Mouse (Mus musculus) lung, embryonic 16.5 days (tissue): ENCODE results near the gene S100a5. TPM values are rescaled to one million over a fixed set of nuclear protein-coding genes. Genes with fewer than 3 reads are reported as not detected.
A peak's percentile ranks its signal among the peaks of the same experiment; 100 is the strongest.

Experiments used
- ATAC-seq: fragments of 200-750 bp; cut with Nextera tagmentation; 2 replicates; pipeline ENCODE4 v1.8.0; 2017; ENCODE audit warnings: low read depth, mild to moderate bottlenecking, moderate library complexity
- H3K27ac ChIP-seq: fragments of 300-500 bp; sonication (generic); 2 replicates; pipeline ENCODE4 v1.5.1; 2014; ENCODE audit warnings: mild to moderate bottlenecking, control low read depth, low read length
- H3K27me3 ChIP-seq: fragments of 300-500 bp; sonication (generic); 2 replicates; pipeline ENCODE4 v1.6.1; 2014; ENCODE audit warnings: low read depth, low read length, mixed read lengths; ENCODE audit not compliant: control insufficient read depth, insufficient read depth
- H3K36me3 ChIP-seq: fragments of 300-500 bp; sonication (generic); 2 replicates; pipeline ENCODE4 v1.6.1; 2014; ENCODE audit warnings: low read length; ENCODE audit not compliant: control insufficient read depth, insufficient read depth
- H3K4me1 ChIP-seq: fragments of 300-500 bp; sonication (generic); replicated peaks from 2 replicates; pipeline ENCODE4 v1.6.1; 2014; ENCODE audit warnings: low read length, mixed read lengths; ENCODE audit not compliant: control insufficient read depth, insufficient read depth
- H3K4me2 ChIP-seq: fragments of 300-500 bp; sonication (generic); 2 replicates; pipeline ENCODE4 v1.6.1; 2014; ENCODE audit warnings: low read depth, low read length, control low read depth
- H3K4me3 ChIP-seq: fragments of 300-500 bp; sonication (generic); 2 replicates; pipeline ENCODE4 v1.5.1; 2014; ENCODE audit warnings: mild to moderate bottlenecking, low read length, control low read depth
- H3K9ac ChIP-seq: fragments of 300-500 bp; sonication (generic); 2 replicates; pipeline ENCODE4 v1.6.1; 2014; ENCODE audit warnings: low read length, control low read depth
- H3K9me3 ChIP-seq: fragments of 300-500 bp; sonication (generic); 2 replicates; pipeline ENCODE4 v1.6.1; 2016; ENCODE audit warnings: low read length; ENCODE audit not compliant: control insufficient read depth
- WGBS: fragments of 180-500 bp; shearing (Covaris S2); extraction: QIAGEN DNeasy Blood & Tissue Kit; methylation state at CpG from one replicate; pipeline ENCODE4 v1.1.7; 2014; 5-methylcytosine and 5-hydroxymethylcytosine counted together
- polyA plus RNA-seq: library from polyadenylated mRNA; unstranded; fragments of >200 nt; fragmentation: Nextera tagmentation; extraction: Ambion mirVana; gene quantifications from 2 replicates; pipeline ENCODE4 v1.2.1, GENCODE M21; 2015

Gene S100a5
- polyA plus RNA-seq = not detected in 2 replicates

DNA sequence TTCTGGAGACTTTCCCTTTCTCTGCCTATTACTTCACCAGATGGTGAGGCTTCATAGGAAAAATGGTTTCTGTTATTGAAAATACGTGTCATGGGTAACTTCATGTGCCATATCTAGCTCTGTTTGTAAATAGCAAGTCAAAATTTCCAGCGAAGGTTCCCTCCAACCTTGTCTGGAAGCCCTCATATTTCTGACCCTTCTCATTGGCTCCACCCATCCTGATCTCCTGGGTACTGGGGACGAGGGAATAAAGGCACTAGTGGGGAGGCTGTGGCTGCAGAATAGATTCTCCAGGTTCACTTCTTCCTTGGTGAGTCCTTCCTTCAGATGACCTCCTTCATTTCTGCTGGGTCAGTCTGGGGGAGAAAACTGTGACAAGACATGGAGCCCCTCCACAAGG, at the start of gene S100a5:
TSS of gene S100a5 (plus strand) at position 301 of the 400 bp plus-strand sequence.
- Histone ChIP-seq H3K4me3 (no peak within 1 kb of the TSS), H3K4me2 (no peak within 1 kb of the TSS), H3K36me3 (no peaks in the 10 kb centered on the region), H3K4me1 (peaks cover 30% of the 10 kb centered on the region), H3K27me3 (no peaks in the 10 kb centered on the region), H3K9ac (no peak within 1 kb of the TSS), H3K27ac (no peak within 1 kb of the TSS), H3K9me3 (no peaks in the 10 kb centered on the region)
- ATAC-seq = no peak
- WGBS = 47% methylated on average over 3 of the region's 3 CpGs

DNA sequence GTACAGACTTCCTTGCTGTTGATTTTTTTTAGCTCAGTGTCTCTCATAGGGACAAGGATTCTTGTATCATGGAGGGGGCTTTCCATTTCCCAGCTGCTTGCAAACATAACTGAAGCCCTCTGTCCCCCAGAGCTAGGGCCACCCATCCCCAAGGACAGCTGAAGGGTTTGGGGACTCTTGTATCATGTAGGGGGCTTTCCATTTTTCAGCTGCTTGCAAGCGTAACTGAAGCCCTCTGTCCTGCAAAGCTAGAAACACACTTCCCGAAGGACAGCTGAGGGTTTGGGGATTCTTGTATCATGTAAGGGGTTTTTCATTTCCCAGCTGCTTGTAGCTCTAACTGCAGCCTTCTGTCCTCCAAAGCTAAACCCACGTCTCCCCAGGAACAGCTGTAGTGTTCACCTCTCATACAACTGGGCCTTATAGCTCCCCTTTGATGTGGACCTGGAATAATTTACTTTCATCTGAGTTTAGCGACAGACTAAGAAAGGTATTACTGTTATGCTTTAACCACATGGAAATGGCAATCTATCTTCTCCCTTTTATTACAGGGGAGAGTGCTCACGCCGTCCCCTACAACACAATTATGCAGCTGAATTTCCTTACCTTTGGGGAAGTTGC, 48.2 kb upstream of the S100a5 start, which contains the start of gene S100a3:
TSS of gene S100a3 (plus strand) at position 571 of the 621 bp plus-strand sequence.
- Histone ChIP-seq H3K27me3 (no peaks in the 10 kb centered on the region), H3K27ac (no peak within 1 kb of the TSS), H3K36me3 (no peaks in the 10 kb centered on the region), H3K4me1 (no peaks in the 10 kb centered on the region), H3K9ac (no peak within 1 kb of the TSS), H3K9me3 (no peaks in the 10 kb centered on the region), H3K4me2 (no peak within 1 kb of the TSS), H3K4me3 (no peak within 1 kb of the TSS)
- ATAC-seq = no peak
- WGBS = 82% methylated on average over 6 of the region's 6 CpGs

DNA sequence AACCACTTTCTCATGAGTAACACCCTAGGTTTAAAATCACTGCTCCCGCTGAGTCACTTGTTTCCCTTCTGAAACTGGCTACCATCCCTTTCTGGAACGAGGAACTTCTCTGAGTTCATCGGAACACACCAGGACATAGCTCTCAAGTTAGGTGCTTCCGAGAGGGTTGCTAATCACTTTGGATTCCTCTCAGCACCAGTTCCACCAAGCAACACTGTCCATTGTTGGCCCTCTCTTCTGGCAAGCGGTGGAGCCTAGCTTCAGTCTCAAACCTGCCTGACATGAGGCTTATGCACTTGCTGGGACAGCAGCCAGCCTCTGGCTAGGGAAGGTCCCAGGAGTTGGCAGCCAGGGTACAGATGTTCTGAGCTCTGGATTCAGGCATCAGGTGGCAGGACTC, 33.6 kb upstream of the S100a5 start:
- 85% methylated on average over 5 of the region's 5 CpGs for WGBS
- H3K4me3 ChIP-seq = no peak overlapping the region
- no peaks in the 10 kb centered on the region for H3K9me3 ChIP-seq
- no peak overlapping the region for H3K4me2 ChIP-seq
- H3K27ac ChIP-seq = no peak overlapping the region
- no peaks in the 10 kb centered on the region for H3K27me3 ChIP-seq
- no peaks in the 10 kb centered on the region for H3K4me1 ChIP-seq
- no peak overlapping the region for H3K9ac ChIP-seq
- no peak for ATAC-seq
- no peaks in the 10 kb centered on the region for H3K36me3 ChIP-seq

DNA sequence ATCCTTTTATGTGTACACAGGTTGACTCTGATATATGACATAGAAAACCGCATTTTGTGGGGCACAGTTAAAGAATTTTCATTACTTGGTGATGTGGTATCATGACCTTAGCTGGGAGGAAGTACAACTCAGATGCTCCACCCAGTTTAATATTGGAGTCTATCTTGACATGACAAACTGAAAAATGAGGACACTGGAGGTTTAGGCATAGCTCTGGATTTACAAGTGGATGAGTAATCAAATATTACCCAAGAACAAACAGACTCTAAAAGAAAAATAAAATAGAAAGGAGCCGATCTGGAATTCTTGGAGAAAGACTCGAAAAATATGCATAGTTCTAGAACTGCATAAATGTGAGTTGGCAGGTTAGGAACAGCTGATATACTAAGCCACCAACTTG, 33.0 kb upstream of the S100a5 start:
- no peak for ATAC-seq
- no peaks in the 10 kb centered on the region for H3K27me3 ChIP-seq
- 53% methylated on average over 3 of the region's 3 CpGs for WGBS
- H3K4me3 ChIP-seq = no peak overlapping the region
- no peaks in the 10 kb centered on the region for H3K9me3 ChIP-seq
- H3K9ac ChIP-seq = no peak overlapping the region
- H3K36me3 ChIP-seq = no peaks in the 10 kb centered on the region
- H3K27ac ChIP-seq = no peak overlapping the region
- no peak overlapping the region for H3K4me2 ChIP-seq
- no peaks in the 10 kb centered on the region for H3K4me1 ChIP-seq

DNA sequence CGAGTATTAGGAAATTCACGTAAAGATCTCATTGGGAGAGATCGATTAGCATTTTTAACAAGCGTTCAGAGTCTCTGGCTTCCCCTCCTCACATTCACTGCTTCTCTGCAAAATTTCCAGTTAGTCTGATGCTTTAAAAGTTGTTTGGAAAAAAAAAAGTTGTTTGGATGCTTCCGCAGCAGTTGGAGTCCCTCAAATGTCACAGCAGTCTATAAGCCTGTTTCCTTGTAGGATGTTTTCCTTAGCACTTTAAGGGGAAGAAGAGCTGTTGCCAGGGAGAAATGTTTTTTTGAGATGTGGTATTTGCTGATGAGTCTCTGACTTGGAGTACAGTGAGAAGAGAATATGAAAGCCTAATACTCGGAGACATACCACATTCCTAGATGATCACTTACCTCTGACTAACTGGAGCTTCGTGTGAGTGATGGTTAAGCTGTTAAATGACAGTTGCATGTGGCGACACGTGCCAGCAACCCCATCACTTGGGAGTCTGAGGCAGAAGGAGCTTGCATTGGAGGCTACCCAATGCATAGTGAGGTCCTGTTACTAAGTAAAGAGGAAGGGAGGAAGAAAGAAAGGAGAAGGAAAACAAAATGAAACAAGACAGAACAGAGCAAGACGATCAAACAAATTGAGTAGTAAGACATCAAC, 31.8 kb upstream of the S100a5 start:
- Histone ChIP-seq H3K9me3 (no peaks in the 10 kb centered on the region), H3K9ac (no peak overlapping the region), H3K27me3 (no peaks in the 10 kb centered on the region), H3K36me3 (no peaks in the 10 kb centered on the region), H3K27ac (no peak overlapping the region), H3K4me1 (no peaks in the 10 kb centered on the region), H3K4me3 (no peak overlapping the region), H3K4me2 (no peak overlapping the region)
- peak; percentile 23; the same call in 1 of the 2 replicates for ATAC-seq
- WGBS = 62% methylated on average over 10 of the region's 10 CpGs

DNA sequence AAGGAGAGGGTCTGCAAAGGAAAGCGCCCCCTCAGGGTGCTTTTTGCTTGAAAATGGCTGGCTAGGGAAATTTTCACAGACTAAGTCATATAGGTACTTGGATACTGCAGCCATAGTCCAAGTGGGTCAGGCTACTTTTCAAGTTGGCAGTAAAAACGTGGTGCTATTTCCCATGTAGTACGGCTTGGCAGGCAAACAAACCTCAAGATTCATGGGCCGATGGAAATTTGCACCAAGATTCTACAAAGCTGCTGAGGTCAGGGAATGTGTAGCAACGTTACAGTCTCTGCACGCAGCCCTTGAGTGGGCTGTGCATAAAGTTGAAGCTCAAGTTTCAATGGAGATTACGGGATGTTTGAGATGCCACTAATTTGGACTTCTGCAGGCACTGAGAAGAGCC, 28.9 kb upstream of the S100a5 start:
- Histone ChIP-seq H3K4me2 (no peak overlapping the region), H3K36me3 (no peaks in the 10 kb centered on the region), H3K9me3 (no peaks in the 10 kb centered on the region), H3K27ac (no peak overlapping the region), H3K4me3 (no peak overlapping the region), H3K4me1 (no peaks in the 10 kb centered on the region; the same call in 1 of the 2 replicates), H3K27me3 (no peaks in the 10 kb centered on the region), H3K9ac (no peak overlapping the region)
- no peak for ATAC-seq
- 38% methylated on average over 7 of the region's 7 CpGs for WGBS

DNA sequence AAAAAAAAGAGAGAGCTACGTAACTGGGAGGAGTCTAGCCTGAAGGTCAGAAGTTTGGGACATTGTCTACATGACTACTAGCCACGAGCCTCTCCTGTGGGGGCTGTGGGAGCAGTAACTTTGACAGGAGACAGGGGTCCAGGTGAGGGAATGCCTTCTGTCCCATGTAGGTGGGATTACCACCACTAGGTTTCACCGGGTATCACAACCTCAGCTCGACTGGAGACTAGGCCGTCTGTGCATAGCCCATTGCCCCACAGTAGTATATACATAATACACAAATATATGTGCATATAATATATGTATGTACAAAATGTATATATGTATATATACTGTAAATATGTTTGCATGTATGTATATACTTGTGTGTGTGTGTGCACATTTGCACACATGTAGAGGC, 27.2 kb upstream of the S100a5 start:
- H3K4me3 ChIP-seq = no peak overlapping the region
- H3K27ac ChIP-seq = no peak overlapping the region
- H3K4me2 ChIP-seq = no peak overlapping the region
- no peak for ATAC-seq
- no peak overlapping the region for H3K9ac ChIP-seq
- H3K27me3 ChIP-seq = no peaks in the 10 kb centered on the region
- H3K9me3 ChIP-seq = no peaks in the 10 kb centered on the region
- no peaks in the 10 kb centered on the region for H3K36me3 ChIP-seq
- 93% methylated on average over 5 of the region's 5 CpGs for WGBS
- no peaks in the 10 kb centered on the region; the same call in 1 of the 2 replicates for H3K4me1 ChIP-seq

DNA sequence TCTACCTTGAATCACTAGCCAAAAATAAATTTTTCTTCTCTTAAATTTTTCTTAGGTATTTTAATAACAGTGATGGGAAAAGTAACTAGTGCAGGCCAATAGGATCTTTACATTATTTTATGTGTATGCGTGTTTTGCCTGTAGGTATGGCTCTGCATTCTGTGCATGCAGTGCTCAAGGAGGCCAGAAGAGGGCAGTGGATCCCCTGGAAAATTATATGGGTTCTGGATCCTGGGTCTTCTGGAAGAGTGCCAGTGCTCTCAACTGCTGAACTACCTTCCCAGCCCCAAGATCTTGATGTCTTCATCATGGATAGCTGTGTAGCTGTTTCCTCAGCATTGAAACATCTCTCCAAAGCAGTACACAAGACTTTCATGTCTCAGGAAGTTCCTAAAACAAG, 26.2 kb upstream of the S100a5 start:
- Histone ChIP-seq H3K4me1 (peaks cover 2% of the 10 kb centered on the region; the same call in 1 of the 2 replicates), H3K9ac (no peak overlapping the region), H3K9me3 (no peaks in the 10 kb centered on the region), H3K4me3 (no peak overlapping the region), H3K27me3 (no peaks in the 10 kb centered on the region), H3K27ac (no peak overlapping the region), H3K36me3 (no peaks in the 10 kb centered on the region), H3K4me2 (no peak overlapping the region)
- ATAC-seq = no peak
- WGBS = 88% methylated on average over 1 of the region's 1 CpGs

DNA sequence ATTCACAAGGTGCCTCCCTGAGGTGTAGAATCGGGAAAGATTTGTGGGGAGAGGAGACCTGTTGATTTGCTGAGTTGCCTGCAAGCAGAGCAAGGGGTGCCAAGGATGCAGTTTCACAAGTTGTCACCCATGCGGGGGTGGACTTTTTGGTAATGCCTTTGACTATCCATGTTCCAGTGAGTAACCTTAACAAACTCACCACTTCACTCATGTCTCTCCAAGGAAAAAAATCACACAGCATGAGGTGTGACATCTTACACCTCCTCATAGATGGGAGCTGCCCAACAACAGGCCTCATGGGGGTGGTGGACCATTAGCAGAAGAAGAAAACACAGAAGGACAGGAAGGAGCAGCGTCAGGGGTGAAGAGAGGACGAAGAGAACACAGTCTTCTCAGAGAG, 25.8 kb upstream of the S100a5 start:
- Histone ChIP-seq H3K27ac (no peak overlapping the region), H3K4me1 (peaks cover 5% of the 10 kb centered on the region; the same call in 1 of the 2 replicates), H3K4me3 (no peak overlapping the region), H3K9ac (no peak overlapping the region), H3K9me3 (no peaks in the 10 kb centered on the region), H3K4me2 (no peak overlapping the region), H3K36me3 (no peaks in the 10 kb centered on the region), H3K27me3 (no peaks in the 10 kb centered on the region)
- 82% methylated on average over 4 of the region's 4 CpGs for WGBS
- ATAC-seq = no peak
